Mouse (Mus musculus) cortical plate, adult 2 months (tissue): ENCODE data around the gene Mak.

Experiments used
- CTCF ChIP-seq: fragments of 200-500 bp; IDR thresholded peaks from 2 replicates; pipeline ENCODE4 v1.5.1; 2011; ENCODE audit warnings: mild to moderate bottlenecking, control low read depth, low read length; ENCODE audit not compliant: insufficient read depth; ENCODE audit errors: extremely low read depth
- POLR2A ChIP-seq: fragments of 200-500 bp; IDR thresholded peaks from 2 replicates; pipeline ENCODE4 v1.6.1; 2011; ENCODE audit warnings: mild to moderate bottlenecking, low read length, control low read depth; ENCODE audit not compliant: insufficient read depth; ENCODE audit errors: extremely low read depth

DNA sequence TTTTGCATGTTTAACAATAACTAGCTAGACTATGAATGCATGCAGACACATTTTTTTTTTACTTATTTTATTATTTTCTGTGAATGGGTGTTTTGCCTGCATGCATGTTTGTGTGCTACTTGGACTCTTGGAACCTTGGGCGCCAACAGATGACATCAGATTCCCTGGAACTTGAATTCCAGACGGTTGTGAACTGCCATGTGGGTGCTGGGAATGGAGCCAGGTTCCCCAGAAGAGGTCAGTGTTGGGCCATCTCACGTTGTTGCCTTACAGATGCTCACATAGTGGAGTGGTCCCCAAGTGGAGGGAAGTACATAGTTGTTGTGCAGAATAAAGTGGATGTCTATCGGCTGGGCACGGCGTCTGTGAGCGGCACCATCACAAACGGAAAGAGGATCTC lies 70.6 kb downstream of the Mak start:
- TF ChIP-seq CTCF (no peak), POLR2A (no peak)
